Mouse (Mus musculus) erythroid progenitor cell, adult 5-6 weeks (primary cell): Measurements from ENCODE around the gene Vars. TPM values are rescaled to one million over a fixed set of nuclear protein-coding genes. Genes with fewer than 3 reads are reported as not detected.
"Not testable (repeated sequence)": the region's sequence is repeated elsewhere in the genome, so short reads cannot be mapped to it uniquely, and the experiment has no call there.

Experiments
- ATAC-seq: replicated peaks from 2 replicates; pipeline ENCODE4 v1.8.0; 2016; ENCODE audit warnings: moderate number of reproducible peaks, mild to moderate bottlenecking, moderate TSS enrichment, inconsistent platforms; ENCODE audit not compliant: poor library complexity, low FRiP score, severe bottlenecking
- total RNA-seq, 2 experiments: library from RNA; stranded (forward) in 1 of 2; stranded (reverse) in 1 of 2; fragments of 150-400 nt in 1 of 2; fragments of 186-747, 209-891 nt in 1 of 2; gene quantifications; 2 replicates each; pipeline versions ENCODE4 v1.2.3 to v1.2.4; 2015 to 2017; ENCODE audit warnings: low replicate concordance in 2 of 2

Gene Vars
- total RNA-seq, 2 experiments from 2014 or later, result 156 to 198 TPM

DNA sequence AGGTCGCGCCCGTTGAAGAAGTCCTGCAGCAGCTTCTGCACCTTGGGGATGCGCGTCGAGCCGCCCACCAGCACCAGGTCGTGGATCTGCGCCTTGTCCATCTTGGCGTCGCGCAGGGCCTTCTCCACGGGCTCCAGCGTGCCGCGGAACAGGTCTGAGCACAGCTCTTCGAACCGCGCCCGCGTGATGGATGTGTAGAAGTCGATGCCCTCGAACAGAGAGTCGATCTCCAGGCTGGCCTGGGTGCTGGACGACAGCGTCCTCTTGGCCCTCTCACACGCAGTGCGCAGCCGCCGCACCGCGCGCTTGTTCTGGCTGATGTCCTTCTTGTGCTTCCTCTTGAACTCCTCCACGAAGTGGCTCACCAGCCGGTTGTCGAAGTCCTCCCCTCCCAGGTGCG lies 29.9 kb upstream of the Vars start:
- not testable (repeated sequence) for ATAC-seq

DNA sequence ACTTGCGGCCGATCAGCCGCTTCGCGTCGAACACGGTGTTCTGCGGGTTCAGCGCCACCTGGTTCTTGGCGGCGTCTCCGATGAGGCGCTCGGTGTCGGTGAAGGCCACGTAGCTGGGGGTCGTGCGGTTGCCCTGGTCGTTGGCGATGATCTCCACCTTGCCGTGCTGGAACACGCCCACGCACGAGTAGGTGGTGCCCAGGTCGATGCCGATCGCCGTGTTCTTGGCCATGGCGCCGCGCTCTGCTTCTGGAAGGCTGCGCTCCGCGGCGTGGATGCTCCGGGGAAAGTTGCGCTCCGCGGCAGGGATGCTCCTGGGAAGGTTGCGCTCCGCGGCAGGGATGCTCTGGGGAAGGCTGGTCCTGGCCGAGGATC lies 29.1 kb upstream of the Vars start:
- ATAC-seq, result peak; percentile 53

DNA sequence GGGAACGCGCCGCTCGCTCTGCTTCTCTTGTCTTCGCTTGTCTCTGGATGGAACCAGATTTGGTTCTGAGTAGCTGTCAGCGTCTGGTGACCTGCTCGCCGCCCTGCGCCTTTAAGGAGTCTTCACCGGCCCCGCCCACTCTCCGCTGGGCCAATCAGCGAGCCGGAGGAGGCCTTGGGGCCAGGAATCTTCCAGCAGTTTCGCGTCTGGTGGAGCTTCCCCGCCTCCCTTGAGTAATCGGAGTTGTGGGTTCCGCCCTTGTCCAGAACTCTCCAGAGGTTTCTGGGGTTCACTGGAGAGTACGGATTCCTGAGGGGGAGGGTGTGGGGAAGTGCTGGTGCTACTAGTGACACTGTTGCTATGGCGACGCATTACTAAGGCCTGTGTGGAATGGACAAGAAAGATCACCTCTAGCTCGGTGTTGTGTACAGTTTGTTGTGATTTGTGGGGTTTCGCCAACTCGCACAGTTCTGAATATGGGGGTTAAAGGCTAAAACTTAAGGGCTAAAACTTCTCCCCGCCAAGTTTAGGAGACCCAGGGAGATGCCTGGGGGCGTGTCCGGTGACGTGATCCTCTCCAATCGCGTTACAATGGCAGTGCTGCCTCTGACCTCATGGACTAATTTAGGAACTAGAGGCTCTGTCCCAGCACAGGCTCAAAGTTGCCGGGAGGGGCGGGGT lies 28.6 kb upstream of the Vars start, which contains the start of the genes Hspa1a and Hspa1l:
Hspa1a (minus strand) TSS at position 88 of the 681 bp plus-strand sequence.
Hspa1l (plus strand) TSS at position 635 of the 681 bp plus-strand sequence.
- ATAC-seq, result peak; percentile 98

DNA sequence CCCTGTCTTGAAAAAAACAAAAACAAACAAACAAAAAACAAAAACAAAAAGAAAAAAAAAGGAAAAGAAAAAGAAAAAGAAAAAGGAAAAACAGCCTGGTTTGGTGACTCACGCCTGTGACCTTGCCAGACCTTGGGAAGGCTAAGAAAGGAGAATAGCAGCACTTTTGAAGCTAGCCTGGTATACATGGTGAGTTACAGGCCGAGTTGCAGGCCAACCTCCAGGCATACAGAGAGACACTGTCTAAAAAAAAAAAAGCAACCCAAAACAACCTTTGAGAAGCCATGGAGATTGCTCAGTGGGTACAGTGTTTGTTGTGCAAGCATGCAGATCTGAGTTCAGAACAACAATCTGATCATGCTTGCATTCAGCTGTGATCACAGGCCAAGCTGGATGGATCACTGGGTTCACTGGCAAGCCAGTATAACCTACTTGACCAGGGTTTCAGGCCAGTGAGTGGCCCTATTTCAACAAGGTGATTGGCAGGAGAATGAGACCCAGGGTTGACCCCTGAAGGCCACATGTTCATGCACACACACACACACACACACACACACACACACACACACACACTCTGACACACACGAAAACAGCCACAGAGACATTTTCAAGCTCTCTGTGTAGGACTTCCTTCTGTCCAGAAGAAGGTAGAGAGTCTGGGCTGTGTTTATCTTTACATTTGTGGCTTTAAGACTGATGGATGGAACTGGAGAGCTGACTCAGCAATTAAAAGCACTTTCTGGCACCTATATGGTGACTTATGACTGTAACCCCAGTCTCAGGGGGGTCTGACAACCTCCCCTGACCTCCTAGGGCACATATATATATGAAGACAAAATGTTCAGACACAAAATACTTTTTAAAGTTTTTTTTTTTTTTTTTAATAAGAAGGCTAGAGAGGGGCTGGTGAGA lies 24.9 kb upstream of the Vars start:
- no peak for ATAC-seq

DNA sequence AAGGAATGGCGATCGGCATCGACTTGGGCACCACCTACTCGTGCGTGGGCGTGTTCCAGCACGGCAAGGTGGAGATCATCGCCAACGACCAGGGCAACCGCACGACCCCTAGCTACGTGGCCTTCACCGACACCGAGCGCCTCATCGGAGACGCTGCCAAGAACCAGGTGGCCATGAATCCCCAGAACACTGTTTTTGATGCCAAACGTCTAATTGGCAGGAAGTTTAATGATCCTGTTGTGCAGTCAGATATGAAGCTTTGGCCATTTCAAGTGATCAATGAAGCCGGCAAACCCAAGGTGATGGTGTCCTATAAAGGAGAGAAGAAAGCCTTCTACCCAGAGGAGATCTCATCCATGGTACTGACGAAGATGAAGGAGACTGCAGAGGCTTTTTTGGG lies 23.8 kb upstream of the Vars start:
- ATAC-seq, result no peak

DNA sequence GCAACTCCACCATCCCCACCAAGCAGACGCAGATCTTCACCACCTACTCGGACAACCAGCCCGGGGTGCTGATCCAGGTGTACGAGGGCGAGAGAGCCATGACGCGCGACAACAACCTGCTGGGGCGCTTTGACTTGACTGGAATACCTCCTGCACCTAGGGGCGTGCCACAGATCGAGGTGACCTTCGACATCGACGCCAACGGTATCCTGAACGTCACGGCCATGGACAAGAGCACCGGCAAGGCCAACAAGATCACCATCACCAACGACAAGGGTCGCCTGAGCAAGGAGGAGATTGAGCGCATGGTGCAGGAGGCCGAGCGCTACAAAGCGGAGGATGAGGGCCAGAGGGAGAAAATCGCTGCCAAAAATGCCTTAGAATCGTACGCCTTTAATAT lies 22.5 kb upstream of the Vars start:
- ATAC-seq, result no peak

DNA sequence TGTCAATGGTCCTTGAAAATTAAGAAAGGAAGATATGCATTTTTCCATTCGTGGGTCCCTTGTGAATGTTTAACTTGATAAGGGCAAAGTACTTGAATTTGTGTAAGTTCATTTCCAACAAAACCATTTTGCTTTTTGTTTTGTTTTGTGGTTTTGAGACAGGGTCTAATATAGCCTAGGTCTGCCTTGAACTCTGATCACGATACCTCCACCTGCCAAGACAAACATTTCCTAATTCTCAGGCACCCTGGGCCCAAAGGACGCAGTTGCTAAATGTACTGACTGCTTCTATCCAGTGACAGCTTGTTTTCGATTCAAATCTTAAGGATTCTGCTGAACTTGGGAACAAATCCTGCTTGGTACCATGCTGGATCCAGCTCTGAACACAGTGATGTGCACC lies 21.2 kb upstream of the Vars start:
- no peak for ATAC-seq

DNA sequence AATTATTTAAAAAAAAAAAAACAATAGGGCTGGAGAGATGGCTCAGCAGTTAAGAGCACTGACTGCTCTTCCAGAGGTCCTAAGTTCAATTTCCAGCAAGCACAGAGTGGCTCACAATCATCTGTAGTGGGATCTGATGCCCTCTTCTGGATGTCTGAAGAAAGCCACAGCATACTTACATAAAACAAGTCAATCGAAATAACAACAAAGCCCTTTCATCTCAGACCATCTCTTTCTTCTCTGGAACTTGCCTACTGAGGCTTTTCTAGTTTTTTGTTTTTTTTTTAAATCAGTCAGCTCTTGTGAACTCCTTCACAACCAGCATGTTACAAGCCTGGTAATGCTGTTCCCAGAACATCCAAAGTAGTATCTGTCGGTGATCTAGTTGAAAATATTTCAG lies 20.1 kb upstream of the Vars start:
- ATAC-seq, result no peak

DNA sequence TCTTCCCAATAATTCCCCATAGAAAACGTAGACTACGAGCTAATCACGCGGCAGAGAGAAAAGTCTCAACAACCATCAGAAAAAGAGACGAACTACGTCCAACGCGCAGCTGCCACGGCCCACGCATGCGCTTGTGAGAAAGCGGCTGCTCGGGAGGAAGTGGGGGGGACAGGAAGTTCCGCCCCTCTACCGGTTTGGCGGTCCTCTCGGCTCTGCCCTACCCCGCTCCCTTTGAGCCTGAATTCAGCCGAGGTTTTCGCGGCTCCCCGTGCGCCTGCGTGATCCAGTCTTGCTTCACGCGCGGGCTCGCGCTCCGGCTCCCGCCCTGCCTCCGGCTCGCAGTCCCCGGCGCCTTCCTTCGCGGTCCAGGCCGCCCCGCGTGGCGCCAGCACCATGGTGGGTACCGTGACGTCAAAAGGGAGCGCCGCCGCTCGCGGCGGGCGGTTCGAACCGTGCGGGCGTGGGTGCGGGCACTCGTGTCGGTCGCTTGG lies 19.1 kb upstream of the Vars start, which contains the start of gene Lsm2:
Lsm2 (plus strand) TSS at position 173 of the 491 bp plus-strand sequence.
- peak; percentile 90 for ATAC-seq

DNA sequence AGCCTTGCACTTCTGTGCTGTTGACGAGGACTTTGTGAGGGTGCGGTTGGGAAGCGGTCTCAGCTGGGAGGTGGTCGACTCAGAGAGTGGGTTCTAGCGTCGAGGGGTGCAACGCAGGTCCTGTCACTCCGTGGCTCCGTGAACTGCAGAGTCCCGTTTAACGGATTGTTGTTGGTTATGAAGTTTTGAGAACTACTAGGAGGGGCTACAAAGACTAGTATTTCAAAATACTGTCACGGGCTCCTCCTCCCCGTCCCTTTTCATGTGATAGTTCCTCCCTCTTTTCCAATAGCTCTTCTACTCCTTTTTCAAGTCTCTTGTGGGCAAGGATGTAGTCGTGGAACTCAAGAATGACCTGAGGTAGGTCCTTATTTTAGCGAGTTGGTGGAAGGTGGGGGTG lies 18.5 kb upstream of the Vars start:
- peak; percentile 20; the same call in 1 of the 2 replicates for ATAC-seq

DNA sequence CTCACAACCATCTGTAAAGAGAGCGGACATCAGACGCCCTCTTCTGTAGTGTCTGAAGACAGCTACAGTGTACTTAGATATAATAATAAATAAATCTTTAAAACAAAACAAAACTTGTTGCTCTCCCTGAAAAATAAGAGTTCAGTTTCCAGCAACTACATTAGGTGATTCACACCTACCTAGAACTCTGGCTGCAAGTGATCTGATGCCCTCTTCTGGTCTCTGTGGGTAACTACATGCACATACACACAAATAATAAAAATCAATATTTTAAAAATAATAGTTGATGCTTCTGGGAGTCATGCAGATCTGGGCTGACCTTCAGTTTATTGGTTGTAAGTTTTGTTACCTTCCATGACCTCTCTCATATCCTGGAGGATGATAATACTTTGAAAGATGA lies 16.6 kb upstream of the Vars start:
- no peak for ATAC-seq

DNA sequence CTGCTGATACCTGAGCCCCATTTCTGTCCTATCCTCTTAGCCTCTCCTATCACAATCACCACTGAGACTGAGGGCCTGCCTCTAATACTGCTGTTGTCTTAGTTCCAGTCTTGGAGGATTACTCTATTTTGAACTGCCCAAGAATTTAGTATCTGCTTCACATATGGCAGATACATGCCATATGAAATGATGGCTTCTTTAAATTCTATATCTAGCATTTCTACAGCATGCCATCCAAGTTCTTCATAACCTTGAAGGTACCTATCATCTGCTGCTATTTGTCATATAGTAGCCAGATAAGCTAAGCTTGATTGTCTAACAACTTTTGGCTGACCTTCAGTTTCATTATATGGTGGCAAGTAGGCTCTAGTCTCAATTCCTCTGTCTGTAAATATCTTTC lies 6.0 kb upstream of the Vars start:
- no peak for ATAC-seq

DNA sequence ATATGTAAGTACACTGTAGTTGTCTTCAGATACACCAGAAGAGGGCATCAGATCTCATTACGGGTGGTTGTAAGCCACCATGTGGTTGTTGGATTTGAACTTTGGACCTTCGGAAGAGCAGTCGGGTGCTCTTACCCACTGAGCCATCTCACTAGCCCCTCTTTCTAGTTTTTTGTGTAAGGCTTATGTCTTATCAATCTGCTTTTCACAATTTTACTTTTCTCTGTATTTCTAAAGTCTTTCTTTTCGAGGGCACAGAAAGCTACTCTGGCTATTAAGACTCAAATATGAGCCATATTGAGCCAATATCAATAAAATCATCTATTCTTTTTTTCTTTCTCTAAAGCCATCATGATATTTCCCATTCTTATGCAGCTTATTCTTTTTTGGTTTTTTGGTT lies 5.6 kb upstream of the Vars start:
- ATAC-seq, result not testable (repeated sequence)

DNA sequence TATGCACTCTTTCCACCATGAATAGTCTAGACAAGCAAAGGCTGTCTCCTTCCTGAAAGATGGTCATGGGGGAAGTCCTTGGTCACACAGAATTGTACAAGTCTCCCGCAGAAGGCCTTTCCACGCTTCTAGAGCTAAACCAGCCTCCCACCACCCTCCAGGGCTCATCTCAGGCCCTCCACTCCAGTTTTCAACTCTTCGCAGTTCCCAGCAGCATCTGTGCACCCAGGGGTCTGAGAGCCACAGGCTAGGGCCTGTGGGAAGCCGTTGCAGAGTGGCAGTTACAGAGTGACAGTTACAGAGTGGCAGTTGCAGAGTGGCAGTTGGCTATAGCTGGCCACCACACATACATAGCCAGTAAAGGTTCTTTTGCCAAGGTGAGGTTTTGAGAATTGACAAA lies 4.9 kb upstream of the Vars start:
- not testable (repeated sequence) for ATAC-seq

DNA sequence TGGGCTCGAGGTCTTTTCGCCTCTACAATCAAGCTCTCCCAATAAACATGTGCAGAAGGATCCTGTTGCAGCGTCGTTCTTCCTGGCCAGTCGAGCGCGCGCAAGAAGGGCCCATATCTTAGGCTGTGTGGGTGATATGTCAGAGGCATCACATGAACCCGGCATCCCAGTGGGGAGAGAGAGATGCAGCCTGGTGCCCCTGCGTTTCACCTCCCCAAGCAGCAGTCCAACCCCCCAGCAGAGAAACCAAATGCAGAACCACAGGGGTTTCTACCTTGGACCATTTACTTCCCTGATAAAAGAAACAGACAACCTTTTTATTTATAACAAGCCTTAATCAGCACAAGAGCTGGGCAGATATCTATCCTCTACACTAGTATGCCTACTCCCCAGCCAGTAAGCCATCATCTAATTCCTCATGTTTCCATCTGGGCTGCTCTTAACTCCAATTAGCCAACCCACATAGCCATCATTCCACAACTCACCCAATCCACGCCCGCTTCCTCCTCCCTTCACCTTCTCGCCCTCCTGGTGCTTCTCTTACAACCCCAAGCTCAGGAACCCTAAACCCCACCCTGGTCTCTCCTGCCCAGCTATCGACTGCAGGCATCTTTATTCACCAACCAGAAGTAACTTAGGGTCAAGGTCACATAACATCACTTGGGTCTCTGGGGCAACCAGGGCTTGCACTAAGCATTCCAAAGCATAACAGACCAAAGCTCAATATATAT lies 4.2 kb upstream of the Vars start:
- ATAC-seq, result peak; percentile 52; the same call in 1 of the 2 replicates

DNA sequence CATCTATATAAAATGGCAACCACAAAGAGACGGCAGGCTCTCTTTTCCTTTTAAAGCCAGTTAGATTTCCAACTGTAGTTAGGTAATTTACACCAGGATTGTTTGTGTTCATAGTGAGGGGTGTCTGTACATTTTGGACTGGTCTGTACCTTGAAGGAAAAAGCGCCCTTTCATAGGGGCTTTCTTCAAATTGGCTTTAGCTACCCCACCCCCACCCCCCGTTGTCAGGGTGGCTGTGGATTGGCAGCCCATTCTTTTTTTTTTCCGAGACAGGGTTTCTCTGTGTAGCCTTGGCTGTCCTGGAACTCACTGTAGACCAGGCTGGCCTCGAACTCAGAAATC lies 3.7 kb upstream of the Vars start:
- ATAC-seq, result no peak

DNA sequence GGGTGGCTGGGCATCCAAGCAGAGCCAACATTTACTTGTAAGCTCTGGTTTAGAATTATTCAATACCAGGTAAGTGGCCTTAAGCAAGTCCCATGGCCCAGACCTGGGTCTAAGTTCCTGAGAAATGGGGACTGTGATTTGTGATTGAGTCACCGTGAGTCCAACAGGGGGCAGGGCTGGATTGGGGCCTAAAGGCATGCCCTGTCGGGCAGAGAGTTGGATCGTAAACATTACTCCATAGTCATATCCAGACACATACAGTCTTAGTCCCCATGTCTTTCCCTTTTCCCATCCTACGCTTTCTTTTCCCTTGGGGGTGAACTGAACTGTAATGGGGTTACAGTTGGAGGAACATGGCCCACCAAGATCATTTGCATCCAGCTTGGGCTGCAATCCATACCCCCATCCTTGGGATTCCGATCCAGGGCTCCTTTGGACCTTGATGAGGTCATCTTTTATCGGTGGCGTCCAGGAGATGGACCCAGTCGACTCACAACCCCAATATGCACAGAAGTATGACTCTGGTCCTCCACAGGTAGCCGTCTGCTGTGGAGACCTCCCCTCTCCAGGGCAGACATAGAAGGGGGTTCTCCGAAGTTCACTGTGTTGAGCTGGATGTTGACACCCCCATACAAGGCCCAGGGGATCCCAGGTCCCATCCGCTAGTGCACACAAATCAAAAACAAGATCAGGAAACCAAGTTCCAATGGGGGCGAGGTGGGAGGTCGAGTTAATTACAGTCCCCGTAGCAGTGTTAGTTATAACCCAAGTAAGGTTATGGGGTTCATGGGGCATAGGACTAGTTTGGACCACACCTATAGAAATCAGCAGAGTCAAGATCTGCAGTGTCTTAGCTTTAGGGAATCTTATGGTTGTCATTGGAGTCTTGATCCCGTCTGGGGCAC lies 2.0 kb upstream of the Vars start:
- ATAC-seq, result no peak

DNA sequence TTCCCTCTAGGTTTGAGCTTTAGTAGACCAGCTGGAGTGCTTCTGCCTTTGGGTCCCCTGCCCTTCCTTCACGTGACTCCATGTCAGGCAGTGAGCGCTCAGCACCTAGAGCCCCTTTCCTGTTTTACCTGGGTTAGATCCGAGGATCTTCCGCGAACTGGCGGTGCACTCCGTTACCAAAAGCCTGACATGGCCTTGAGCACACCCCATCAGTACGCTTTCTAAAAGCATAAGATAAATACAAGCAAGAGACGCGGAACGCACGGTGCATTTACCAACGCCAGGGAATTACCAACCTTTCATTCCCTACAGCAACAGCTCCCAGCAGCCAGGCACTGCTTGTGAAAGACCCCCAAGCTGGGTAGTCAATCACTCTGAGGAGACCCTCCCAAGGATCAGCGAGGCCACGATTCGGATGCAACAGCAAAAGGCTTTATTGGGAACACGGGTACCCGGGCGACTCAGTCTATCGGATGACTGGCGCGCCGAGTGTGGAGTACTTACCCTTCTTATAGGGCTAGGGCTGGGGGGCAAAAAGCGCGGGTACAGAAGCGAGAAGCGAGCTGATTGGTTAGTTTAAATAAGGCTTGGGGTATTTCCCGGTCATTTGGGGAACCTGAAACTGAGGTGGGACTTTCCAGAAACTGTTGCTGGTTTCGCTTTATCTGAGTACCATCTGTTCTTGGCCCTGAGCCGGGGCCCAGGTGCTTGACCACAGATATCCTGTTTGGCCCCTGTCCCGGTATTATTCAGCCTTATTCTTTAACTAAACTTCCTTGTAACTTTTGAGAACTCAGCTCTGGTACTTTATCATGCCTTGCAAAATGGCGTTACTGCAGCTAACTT lies 693 bp upstream of the Vars start:
- peak; percentile 8; the same call in 1 of the 2 replicates for ATAC-seq
